Mouse (Mus musculus) stomach, postnatal 0 days (tissue): ENCODE results near the gene Vapb. TPM values are rescaled to one million over a fixed set of nuclear protein-coding genes. Genes with fewer than 3 reads are reported as not detected.

Experiments used
- ATAC-seq: fragments of 200-750 bp; cut with Nextera tagmentation; 2 replicates; pipeline ENCODE4 v1.8.0; 2017; ENCODE audit not compliant: low FRiP score, low TSS enrichment
- DNase-seq: peaks from one replicate; pipeline ENCODE4 v3.0.0-alpha.2; 2016; ENCODE audit warnings: low spot score
- H3K27ac ChIP-seq: fragments of 300-500 bp; sonication (generic); replicated peaks from 2 replicates; pipeline ENCODE4 v1.5.1; 2014; ENCODE audit warnings: mild to moderate bottlenecking, control low read depth
- H3K27me3 ChIP-seq: fragments of 300-500 bp; sonication (generic); 2 replicates; pipeline ENCODE4 v1.6.1; 2014; ENCODE audit warnings: low read length; ENCODE audit not compliant: control insufficient read depth, insufficient read depth
- H3K36me3 ChIP-seq: fragments of 300-500 bp; sonication (generic); 2 replicates; pipeline ENCODE4 v1.6.1; 2014; ENCODE audit warnings: low read length, mixed read lengths; ENCODE audit not compliant: control insufficient read depth, insufficient read depth
- H3K4me1 ChIP-seq: fragments of 300-500 bp; sonication (generic); replicated peaks from 2 replicates; pipeline ENCODE4 v1.6.1; 2014; ENCODE audit warnings: antibody characterized with exemption; ENCODE audit not compliant: control insufficient read depth, insufficient read depth
- H3K4me2 ChIP-seq: fragments of 300-500 bp; sonication (generic); replicated peaks from 2 replicates; pipeline ENCODE4 v1.6.1; 2014; ENCODE audit warnings: low read depth, mild to moderate bottlenecking, control low read depth, moderate library complexity
- H3K4me3 ChIP-seq: fragments of 300-500 bp; sonication (generic); 2 replicates; pipeline ENCODE4 v1.5.1; 2014; ENCODE audit warnings: low read depth, low read length, control low read depth
- H3K9ac ChIP-seq: fragments of 300-500 bp; sonication (generic); 2 replicates; pipeline ENCODE4 v1.6.1; 2014; ENCODE audit warnings: mild to moderate bottlenecking, low read length, control low read depth, mixed read lengths
- H3K9me3 ChIP-seq: fragments of 300-500 bp; sonication (generic); 2 replicates; pipeline ENCODE4 v1.6.1; 2016; ENCODE audit warnings: low read length; ENCODE audit not compliant: control insufficient read depth
- CTCF ChIP-seq: IDR thresholded peaks from 2 replicates; pipeline ENCODE4 v1.5.1; 2016; ENCODE audit warnings: antibody characterized with exemption, low read depth, mild to moderate bottlenecking, moderate library complexity
- EP300 ChIP-seq: optimal IDR thresholded peaks from 2 replicates; pipeline ENCODE3; 2016; ENCODE audit warnings: antibody characterized with exemption
- WGBS: fragments of 180-500 bp; shearing (Covaris S2); extraction: QIAGEN DNeasy Blood & Tissue Kit; methylation state at CpG from one replicate; pipeline ENCODE4 v1.1.7; 2014; 5-methylcytosine and 5-hydroxymethylcytosine counted together
- polyA plus RNA-seq: library from polyadenylated mRNA; unstranded; fragments of >200 nt; fragmentation: Nextera tagmentation; extraction: Ambion mirVana; gene quantifications from 2 replicates; pipeline ENCODE4 v1.2.1, GENCODE M21; 2015

The Vapb gene
- polyA plus RNA-seq, 1 experiment from 2014 or later, result 11.1 TPM

GRCm38 (mm10) chr2:173742090-173742489 lies 4.8 kb downstream of the Vapb start:
- H3K36me3 ChIP-seq, result no peaks in the 10 kb centered on the region; the same call in 1 of the 2 replicates
- no peak overlapping the region for H3K4me3 ChIP-seq
- H3K4me1 ChIP-seq, result peaks cover 14% of the 10 kb centered on the region
- no peak overlapping the region for H3K4me2 ChIP-seq
- H3K27ac ChIP-seq, result peak overlapping the region; percentile 66
- H3K27me3 ChIP-seq, result no peaks in the 10 kb centered on the region
- no peak for DNase-seq
- H3K9ac ChIP-seq, result no peak overlapping the region
- 37% methylated on average over 13 of the region's 13 CpGs for WGBS
- TF ChIP-seq EP300 (no peak), CTCF (no peak)
- 0 out of 2 replicates have a peak, but pooled peaks cover 2% of the 10 kb centered on the region for H3K9me3 ChIP-seq
- no peak for ATAC-seq

GRCm38 (mm10) chr2:173742744-173743143 lies 5.4 kb downstream of the Vapb start:
- Histone ChIP-seq H3K9ac (0 out of 2 replicates have a peak overlapping the region, but pooled peaks have one; percentile 1), H3K36me3 (no peaks in the 10 kb centered on the region; the same call in 1 of the 2 replicates), H3K4me2 (no peak overlapping the region), H3K27me3 (no peaks in the 10 kb centered on the region), H3K4me3 (no peak overlapping the region), H3K4me1 (peaks cover 14% of the 10 kb centered on the region), H3K9me3 (0 out of 2 replicates have a peak, but pooled peaks cover 2% of the 10 kb centered on the region), H3K27ac (peak overlapping the region; percentile 56)
- ATAC-seq, result no peak
- TF ChIP-seq CTCF (no peak), EP300 (no peak)
- 69% methylated on average over 9 of the region's 9 CpGs for WGBS
- DNase-seq, result no peak

GRCm38 (mm10) chr2:173744070-173744815 lies 6.9 kb downstream of the Vapb start:
- Histone ChIP-seq H3K9me3 (0 out of 2 replicates have a peak, but pooled peaks cover 2% of the 10 kb centered on the region), H3K4me2 (no peak overlapping the region), H3K36me3 (no peaks in the 10 kb centered on the region), H3K9ac (no peak overlapping the region), H3K27ac (no peak overlapping the region), H3K4me3 (no peak overlapping the region), H3K4me1 (peaks cover 10% of the 10 kb centered on the region; the same call in 1 of the 2 replicates), H3K27me3 (no peaks in the 10 kb centered on the region)
- 75% methylated on average over 7 of the region's 7 CpGs for WGBS
- TF ChIP-seq CTCF, result no peak
- TF ChIP-seq EP300, result no peak
- peak; percentile 47 for DNase-seq
- ATAC-seq, result peak; percentile 90

GRCm38 (mm10) chr2:173748961-173749659 lies 11.8 kb downstream of the Vapb start:
- H3K27ac ChIP-seq, result no peak overlapping the region; the same call in 1 of the 2 replicates
- TF ChIP-seq CTCF (no peak), EP300 (no peak)

GRCm38 (mm10) chr2:173755433-173756144 lies 18.3 kb downstream of the Vapb start:
- Histone ChIP-seq H3K4me2 (no peak overlapping the region), H3K9ac (no peak overlapping the region), H3K27me3 (no peaks in the 10 kb centered on the region), H3K4me1 (no peaks in the 10 kb centered on the region), H3K9me3 (no peaks in the 10 kb centered on the region), H3K36me3 (no peaks in the 10 kb centered on the region), H3K27ac (no peak overlapping the region), H3K4me3 (no peak overlapping the region)
- TF ChIP-seq CTCF, result no peak
- TF ChIP-seq EP300, result no peak
- 64% methylated on average over 8 of the region's 8 CpGs for WGBS
- DNase-seq (no peak), ATAC-seq (no peak)

More at GRCm38 (mm10) chr2:173748961-173749659, 11.8 kb downstream of the Vapb start:
- Histone ChIP-seq H3K27me3 (no peaks in the 10 kb centered on the region), H3K36me3 (no peaks in the 10 kb centered on the region), H3K4me1 (0 out of 2 replicates have a peak, but pooled peaks cover 2% of the 10 kb centered on the region), H3K4me3 (no peak overlapping the region), H3K4me2 (no peak overlapping the region), H3K9ac (no peak overlapping the region), H3K9me3 (0 out of 2 replicates have a peak, but pooled peaks cover 2% of the 10 kb centered on the region)
- WGBS, result 49% methylated on average over 2 of the region's 2 CpGs
- peak; percentile 77 for DNase-seq
- peak; percentile 91 for ATAC-seq
